Mouse (Mus musculus) urinary bladder, adult 2 months (tissue): ENCODE data around the gene Cd19. TPM values are rescaled to one million over a fixed set of nuclear protein-coding genes. Genes with fewer than 3 reads are reported as not detected.

ENCODE experiments used
- DNase-seq: peaks from one replicate; pipeline ENCODE4 v3.0.0; 2022; ENCODE audit warnings: low spot score
- polyA plus RNA-seq: library from polyadenylated mRNA; depleted of rRNA; stranded (reverse); fragments of >200 nt; gene quantifications from 2 replicates; pipeline ENCODE4 v1.2.3, GENCODE M21; 2012; rRNA removed

Gene Cd19
- polyA plus RNA-seq, 1 experiment, result 0.28 TPM

DNA sequence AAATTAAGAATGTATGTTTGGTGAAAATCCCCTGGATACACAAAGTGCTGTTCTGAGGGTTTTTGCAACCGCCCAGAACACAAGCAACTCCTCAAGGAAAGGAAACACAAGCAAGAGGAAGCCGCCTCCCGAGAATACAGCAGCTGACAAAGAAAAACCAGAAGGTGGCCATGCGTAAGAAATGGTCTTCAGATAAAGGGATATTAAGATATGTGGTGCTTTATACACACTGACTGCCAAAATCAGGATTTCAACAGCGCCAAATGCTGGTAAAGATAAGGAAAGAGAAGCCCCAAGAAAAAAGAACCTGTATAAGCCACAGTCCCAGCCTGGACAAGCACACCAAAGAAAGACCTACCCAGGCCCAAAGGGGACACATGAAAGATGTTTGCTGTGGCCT is 31.1 kb downstream of the Cd19 start:
- no peak for DNase-seq

DNA sequence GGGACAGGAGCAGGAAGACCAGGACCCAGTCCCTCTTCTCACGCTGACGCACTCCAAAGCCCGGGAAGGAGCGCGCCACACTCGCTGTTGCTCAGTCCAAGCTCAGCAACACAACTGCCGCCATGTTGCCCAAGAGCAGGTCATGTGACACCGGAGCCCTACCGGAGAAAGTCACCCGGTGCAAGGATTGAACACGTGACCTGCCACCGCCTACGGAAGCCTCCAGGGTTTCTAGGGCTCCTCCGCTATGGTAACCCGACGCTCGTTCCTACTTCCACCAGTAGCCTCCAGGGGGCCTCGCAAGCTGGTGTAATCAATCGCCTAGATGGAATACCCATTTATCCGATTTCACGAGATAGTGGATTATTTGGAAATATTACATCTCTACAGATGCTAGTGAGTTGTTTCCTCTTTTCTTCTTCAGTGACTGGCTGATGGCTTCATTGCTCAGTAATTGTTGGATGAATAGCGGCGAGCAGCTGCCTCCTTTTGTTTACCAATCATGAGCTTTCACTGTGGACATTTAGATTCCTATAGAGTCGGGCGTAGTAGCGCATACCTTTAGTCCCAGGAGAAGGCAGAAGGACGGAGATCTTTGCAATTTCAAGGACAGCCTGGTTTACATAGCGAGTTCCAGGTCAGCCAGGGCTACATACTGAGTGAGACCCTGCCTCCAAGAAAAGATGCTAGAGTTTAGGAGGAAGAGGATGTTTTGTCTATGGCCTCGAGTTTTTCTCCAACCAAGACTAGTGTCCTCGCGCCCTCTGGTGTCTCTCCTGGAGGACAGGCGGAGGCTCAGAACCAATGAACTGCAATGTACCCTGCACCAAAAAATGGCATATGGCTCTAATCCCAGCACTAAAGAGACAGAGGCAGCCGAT is 37.2 kb downstream of the Cd19 start, which contains the start of gene Spns1:
Gene Spns1 (minus strand): TSS at position 173 of the 881 bp plus-strand sequence.
- DNase-seq, result peak; percentile 81

DNA sequence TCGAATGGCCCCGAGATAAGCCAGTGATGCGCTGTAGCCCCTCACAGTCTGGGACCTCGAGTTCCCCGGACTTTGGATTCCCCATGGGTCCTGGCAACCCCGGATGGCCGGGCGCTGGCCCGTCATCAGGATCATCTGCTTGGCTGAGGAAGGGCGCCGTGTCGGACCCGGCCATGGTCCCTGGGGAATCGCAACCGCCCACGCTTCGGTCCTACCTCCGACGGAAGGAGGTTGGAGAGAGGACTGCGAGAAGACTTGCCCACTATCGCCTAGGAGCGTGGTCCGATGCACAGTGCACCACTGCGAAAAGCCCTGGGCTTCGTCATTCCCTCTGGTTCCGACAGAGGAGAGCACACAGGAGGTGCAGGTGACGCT is 37.8 kb downstream of the Cd19 start:
- DNase-seq, result no peak

DNA sequence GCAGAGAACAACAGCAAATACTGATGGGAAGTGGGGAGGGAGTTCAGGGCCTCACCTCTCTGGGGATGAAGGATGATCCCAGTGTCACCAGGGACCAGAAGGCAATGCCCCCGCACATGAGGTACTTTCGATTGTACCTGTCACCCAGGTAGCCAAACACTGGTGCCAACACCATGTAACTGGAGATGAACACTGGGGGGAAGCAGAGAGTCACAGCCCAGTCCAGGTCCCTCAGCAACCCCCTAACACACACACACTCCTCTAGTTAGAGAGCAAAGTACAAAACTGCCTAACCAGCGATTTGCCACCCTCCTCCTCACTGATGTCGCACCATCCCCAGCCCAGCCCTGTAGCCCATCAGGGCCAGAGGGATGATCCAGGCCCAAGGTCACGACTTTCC is 39.7 kb downstream of the Cd19 start:
- DNase-seq, result no peak

DNA sequence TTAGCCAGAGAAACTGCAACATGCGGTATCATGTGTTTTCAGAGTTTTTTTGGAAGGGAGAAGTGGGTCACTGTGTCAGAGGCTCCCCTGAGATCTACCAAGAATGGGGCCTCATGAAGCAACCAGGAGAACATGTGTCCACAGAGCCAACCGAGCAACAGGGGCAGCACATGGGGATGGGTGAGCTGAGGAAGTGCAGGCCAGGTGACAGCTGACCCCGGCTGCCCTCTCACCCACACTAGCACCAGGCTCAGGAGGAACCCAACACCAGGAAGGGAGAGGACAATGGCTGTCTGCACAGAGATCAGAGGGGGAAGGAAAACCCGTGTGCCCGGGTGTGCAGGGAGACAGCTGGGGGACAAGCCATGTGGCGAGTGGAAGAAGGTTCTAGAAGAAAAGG is 40.2 kb downstream of the Cd19 start:
- DNase-seq, result no peak

DNA sequence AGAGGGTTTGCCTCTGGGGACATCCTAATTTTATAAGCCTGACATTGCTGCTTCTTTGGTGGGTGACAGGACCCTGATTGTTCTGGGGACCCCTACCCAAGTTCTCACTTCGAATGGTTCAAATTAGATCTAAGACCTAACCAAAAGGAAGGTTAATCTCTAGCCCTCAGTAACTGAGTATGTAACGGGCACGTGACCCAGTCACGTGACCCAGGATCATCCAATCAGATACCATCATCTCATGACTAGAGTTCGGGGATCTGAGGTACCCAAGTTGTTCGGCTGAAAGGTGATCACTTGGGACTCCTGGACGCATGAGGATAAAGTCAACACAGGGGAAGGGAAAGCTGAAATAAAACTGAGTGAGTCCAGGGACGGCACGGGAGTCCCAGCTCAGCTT is 41.7 kb downstream of the Cd19 start:
- no peak for DNase-seq

DNA sequence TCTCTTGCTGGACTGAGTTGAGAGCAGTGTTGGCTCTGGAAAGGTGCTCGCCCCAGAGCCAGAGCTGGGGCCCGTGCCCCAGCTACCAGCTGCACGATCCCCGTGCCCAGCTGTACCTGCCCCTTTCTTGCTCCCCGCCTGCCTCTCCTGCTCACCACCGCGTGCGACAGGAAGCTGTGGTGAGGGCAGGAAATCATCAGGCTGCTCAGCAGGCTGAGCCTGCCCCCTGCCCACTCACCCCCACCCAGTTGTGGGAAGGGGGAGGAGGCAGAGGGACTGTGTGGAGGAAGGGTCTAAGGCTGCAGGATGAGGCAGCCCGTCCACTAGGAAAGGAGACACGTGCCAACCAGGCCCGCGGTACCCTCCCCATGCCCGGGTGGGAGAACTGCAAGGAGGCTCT is 45.3 kb downstream of the Cd19 start, which contains the start of gene Lat:
Gene Lat (minus strand): TSS at position 178 of the 400 bp plus-strand sequence.
- DNase-seq, result no peak

DNA sequence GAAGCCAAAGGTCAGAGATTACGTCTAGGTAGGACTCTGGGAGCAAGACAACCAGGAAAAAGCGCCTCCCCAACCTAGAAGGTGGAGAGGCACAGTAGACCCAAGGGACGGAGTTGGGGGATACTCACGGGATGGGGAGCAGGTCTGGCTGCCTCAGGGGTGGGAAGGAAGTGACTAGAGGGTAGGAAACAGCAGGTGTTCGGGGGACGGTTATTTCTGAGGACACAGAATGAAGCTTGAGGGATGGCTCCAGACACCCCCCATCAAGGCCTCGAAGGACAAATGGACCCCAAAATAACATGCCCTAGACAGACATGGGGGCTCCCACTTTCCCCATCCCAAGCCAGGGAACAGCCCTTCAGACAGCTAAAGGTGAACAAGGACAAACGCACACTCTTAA is 46.3 kb downstream of the Cd19 start:
- no peak for DNase-seq

DNA sequence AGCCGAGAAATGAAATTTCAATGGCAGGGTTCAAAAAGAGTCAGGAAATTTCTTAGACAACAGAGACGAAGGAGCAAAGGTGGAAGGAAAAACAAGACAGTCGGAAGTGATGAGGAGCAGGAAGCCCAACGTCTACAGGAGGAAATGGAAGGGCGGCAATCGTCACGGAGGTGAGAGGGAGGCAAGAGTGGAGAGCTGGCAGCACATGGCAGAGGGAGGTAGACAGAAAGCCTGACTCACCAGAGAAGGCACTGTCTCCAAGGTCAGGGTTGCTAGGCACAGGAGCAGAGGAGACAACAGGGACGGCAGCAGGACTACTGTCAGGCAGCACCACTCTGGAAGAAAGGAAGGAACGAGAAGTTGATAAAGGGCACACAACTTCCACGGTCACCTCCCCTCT is 47.1 kb downstream of the Cd19 start:
- no peak for DNase-seq

DNA sequence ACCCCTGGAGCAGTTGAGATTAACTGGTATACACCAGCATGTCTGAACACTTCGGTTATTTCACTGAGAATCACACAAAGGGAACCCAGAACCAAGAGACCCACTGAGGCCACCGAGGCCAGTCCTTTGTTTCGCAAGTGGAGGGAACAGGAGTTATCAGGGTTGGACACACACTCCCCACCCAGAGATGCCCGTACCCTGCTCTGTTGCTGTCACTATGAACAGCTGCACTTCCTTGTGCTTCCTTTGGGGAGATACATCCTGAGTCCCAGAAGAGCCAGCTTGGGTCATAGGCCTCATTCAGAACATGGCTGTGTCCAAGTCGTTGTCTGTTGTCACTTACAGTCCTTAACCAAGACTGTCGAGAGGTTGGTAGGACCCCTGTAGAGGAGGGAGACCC is 51.7 kb downstream of the Cd19 start:
- DNase-seq, result no peak

DNA sequence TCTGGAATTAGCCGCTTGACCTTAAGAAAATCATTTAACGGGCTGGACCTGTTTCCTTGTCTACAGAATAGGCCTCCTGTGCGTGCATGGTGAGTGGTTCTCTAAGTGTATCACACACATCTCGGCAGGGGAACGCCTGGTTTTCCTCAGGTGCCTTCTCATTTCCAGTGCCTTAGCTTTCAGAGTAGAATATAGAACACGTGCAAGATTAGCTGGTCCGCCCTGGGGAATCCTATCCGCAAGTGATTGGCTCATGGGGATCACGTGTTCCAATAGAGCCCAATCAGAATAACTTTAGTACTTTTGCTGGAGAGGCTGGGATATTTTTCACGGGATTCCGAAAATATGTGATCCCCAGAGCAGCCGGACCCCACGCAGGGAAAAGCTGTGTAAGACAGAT is 55.6 kb downstream of the Cd19 start:
- no peak for DNase-seq

Other genes starting within 250 kb of the Cd19 start
- gene Xpo6, start 214.4 kb downstream of the Cd19 start, polyA plus RNA-seq, result 81.2 and 83.4 TPM in 2 replicates
- 2.7 and 3.7 TPM in 2 replicates for gene Sbk1, start 142.3 kb downstream of the Cd19 start, polyA plus RNA-seq
- 2.0 and 2.3 TPM in 2 replicates for gene Lat, start 45.3 kb downstream of the Cd19 start, polyA plus RNA-seq
- gene Spns1, start 37.4 kb downstream of the Cd19 start, polyA plus RNA-seq, result 72.8 and 82.9 TPM in 2 replicates
- gene Nfatc2ip, start 18.2 kb downstream of the Cd19 start, polyA plus RNA-seq, result 6.3 and 7.9 TPM in 2 replicates
- gene Rabep2, start 13.9 kb upstream of the Cd19 start, polyA plus RNA-seq, result 34.8 and 47.5 TPM in 2 replicates
- gene Atp2a1, start 48.2 kb upstream of the Cd19 start, polyA plus RNA-seq, result 0.22 and 0.57 TPM in 2 replicates
- gene Sh2b1, start 60.5 kb upstream of the Cd19 start, polyA plus RNA-seq, result 49.2 and 52.0 TPM in 2 replicates
- 76.6 and 83.6 TPM in 2 replicates for gene Tufm, start 72.5 kb upstream of the Cd19 start, polyA plus RNA-seq
- gene Atxn2l, start 88.5 kb upstream of the Cd19 start, polyA plus RNA-seq, result 59.3 and 76.0 TPM in 2 replicates
- 85.5 and 109 TPM in 2 replicates for gene Eif3c, start 151.5 kb upstream of the Cd19 start, polyA plus RNA-seq
- 2.1 and 3.0 TPM in 2 replicates for gene Apobr, start 170.1 kb upstream of the Cd19 start, polyA plus RNA-seq
- 48.1 and 53.3 TPM in 2 replicates for gene Cln3, start 170.9 kb upstream of the Cd19 start, polyA plus RNA-seq
- 0.18 and 0.22 TPM in 2 replicates for gene Il27, start 180.1 kb upstream of the Cd19 start, polyA plus RNA-seq
- 67.1 and 82.3 TPM in 2 replicates for gene Nupr1, start 216.0 kb upstream of the Cd19 start, polyA plus RNA-seq
- gene Sgf29, start 234.4 kb upstream of the Cd19 start, polyA plus RNA-seq, result 24.5 and 27.7 TPM in 2 replicates